Mouse (Mus musculus): ENCODE data around the gene Gla. TPM values are rescaled to one million over a fixed set of nuclear protein-coding genes. Genes with fewer than 3 reads are reported as not detected.

Gene Gla
- polyA plus RNA-seq, 2 experiments from 2014 or later = 3.4 to 4.9 TPM

GRCm38 (mm10) chrX:134588261-134588660 lies 12.7 kb downstream of the Gla start:
- ATAC-seq = no peak

GRCm38 (mm10) chrX:134586447-134586846 lies 14.5 kb downstream of the Gla start:
- no peak for ATAC-seq

GRCm38 (mm10) chrX:134585103-134586002 lies 15.6 kb downstream of the Gla start, which contains the start of gene Rpl36a:
Gene Rpl36a (plus strand): TSS chrX:134585654.
- ATAC-seq = peak; percentile 96

- no peak for ATAC-seq
These were observed 17.8 kb downstream of the Gla start, which contains the start of gene Btk for GRCm38 (mm10) chrX:134582888-134583669. Gene Btk (minus strand): TSS chrX:134583570.

- ATAC-seq = no peak
These were observed 18.7 kb downstream of the Gla start for GRCm38 (mm10) chrX:134582270-134582669.

- ATAC-seq = no peak
These were observed 20.2 kb downstream of the Gla start for GRCm38 (mm10) chrX:134580528-134581305.

- ATAC-seq = no peak
These were observed 23.0 kb downstream of the Gla start for GRCm38 (mm10) chrX:134577896-134578295.

- ATAC-seq = peak; percentile 88
These were observed 34.2 kb downstream of the Gla start for GRCm38 (mm10) chrX:134566536-134567222.

- peak; percentile 46 for ATAC-seq
These were observed 36.6 kb downstream of the Gla start for GRCm38 (mm10) chrX:134564326-134564725.

- ATAC-seq = no peak
These were observed 46.5 kb downstream of the Gla start for GRCm38 (mm10) chrX:134554425-134554824.

- no peak for ATAC-seq
These were observed 47.6 kb downstream of the Gla start for GRCm38 (mm10) chrX:134553326-134553725.

- peak; percentile 77 for ATAC-seq
These were observed 50.0 kb downstream of the Gla start for GRCm38 (mm10) chrX:134550903-134551302.

GRCm38 (mm10) chrX:134547330-134547729 lies 53.6 kb downstream of the Gla start:
- ATAC-seq = no peak

- peak; percentile 13 for ATAC-seq
These were observed 59.0 kb downstream of the Gla start for GRCm38 (mm10) chrX:134541955-134542308.

- peak; percentile 77 for ATAC-seq
These were observed 59.6 kb downstream of the Gla start, which contains the start of gene Timm8a1 for GRCm38 (mm10) chrX:134541145-134541954. Gene Timm8a1 (minus strand): TSS chrX:134541865.

- peak; percentile 6 for ATAC-seq
These were observed 60.4 kb downstream of the Gla start for GRCm38 (mm10) chrX:134540414-134541135.

GRCm38 (mm10) chrX:134539795-134540194 lies 61.1 kb downstream of the Gla start:
- peak; percentile 57 for ATAC-seq
